Mouse (Mus musculus): ENCODE measurements at regions not wholly inside any gene's neighbourhood (a gene's known extent, or its start where the extent isn't known, plus 50 kb on each side); places are given as distances from the start of the nearest gene placed in this dataset.

GRCm38 (mm10) chr5:133487806-133488290, 611.7 kb upstream of the Castor2 start:
- peak; percentile 82 for DNase-seq

GRCm38 (mm10) chr5:133482291-133483086, 617.0 kb upstream of the Castor2 start:
- DNase-seq, result peak; percentile 8

GRCm38 (mm10) chr5:133479205-133479604, 620.3 kb upstream of the Castor2 start:
- no peak for DNase-seq

GRCm38 (mm10) chr5:133453349-133454049, 646.0 kb upstream of the Castor2 start:
- DNase-seq, result peak; percentile 25

- no peak for DNase-seq
These were observed 649.6 kb upstream of the Castor2 start for GRCm38 (mm10) chr5:133449926-133450325.

GRCm38 (mm10) chr5:133400826-133401225, 698.7 kb upstream of the Castor2 start:
- DNase-seq, result peak; percentile 13

- no peak for DNase-seq
These were observed 709.6 kb upstream of the Castor2 start for GRCm38 (mm10) chr5:133389896-133390295.

GRCm38 (mm10) chr5:133389023-133389840, 710.3 kb upstream of the Castor2 start:
- no peak for DNase-seq

- DNase-seq, result no peak
These were observed 713.8 kb upstream of the Castor2 start for GRCm38 (mm10) chr5:133385374-133386349.

- no peak for DNase-seq
These were observed 733.7 kb upstream of the Castor2 start for GRCm38 (mm10) chr5:133365771-133366170.

GRCm38 (mm10) chr5:133347516-133347915, 752.0 kb upstream of the Castor2 start:
- DNase-seq, result no peak

- DNase-seq, result no peak
These were observed 757.5 kb upstream of the Castor2 start for GRCm38 (mm10) chr5:133341973-133342372.

GRCm38 (mm10) chr5:133320626-133321025, 777.5 kb upstream of the Auts2 start:
- DNase-seq, result no peak

GRCm38 (mm10) chr5:133320206-133320605, 777.1 kb upstream of the Auts2 start:
- DNase-seq, result no peak

- no peak for DNase-seq
These were observed 770.9 kb upstream of the Auts2 start for GRCm38 (mm10) chr5:133314031-133314430.

GRCm38 (mm10) chr5:133310979-133311890, 768.1 kb upstream of the Auts2 start:
- DNase-seq, result no peak

GRCm38 (mm10) chr5:133267887-133268286, 724.7 kb upstream of the Auts2 start:
- DNase-seq, result no peak

GRCm38 (mm10) chr5:133267356-133267755, 724.2 kb upstream of the Auts2 start:
- DNase-seq, result peak; percentile 11

- DNase-seq, result no peak
These were observed 721.8 kb upstream of the Auts2 start for GRCm38 (mm10) chr5:133264976-133265375.

GRCm38 (mm10) chr5:133218801-133219200, 675.7 kb upstream of the Auts2 start:
- no peak for DNase-seq

- DNase-seq, result no peak
These were observed 655.4 kb upstream of the Auts2 start for GRCm38 (mm10) chr5:133198546-133198945.

Measured in cerebellum, adult 11 months (tissue).